Mouse (Mus musculus): ENCODE data around the gene Myo1g. TPM values are rescaled to one million over a fixed set of nuclear protein-coding genes. Genes with fewer than 3 reads are reported as not detected.

The Myo1g gene
- total and polyA plus RNA-seq, 2 experiments from 2014 or later: 0.62 to 1.5 TPM

DNA sequence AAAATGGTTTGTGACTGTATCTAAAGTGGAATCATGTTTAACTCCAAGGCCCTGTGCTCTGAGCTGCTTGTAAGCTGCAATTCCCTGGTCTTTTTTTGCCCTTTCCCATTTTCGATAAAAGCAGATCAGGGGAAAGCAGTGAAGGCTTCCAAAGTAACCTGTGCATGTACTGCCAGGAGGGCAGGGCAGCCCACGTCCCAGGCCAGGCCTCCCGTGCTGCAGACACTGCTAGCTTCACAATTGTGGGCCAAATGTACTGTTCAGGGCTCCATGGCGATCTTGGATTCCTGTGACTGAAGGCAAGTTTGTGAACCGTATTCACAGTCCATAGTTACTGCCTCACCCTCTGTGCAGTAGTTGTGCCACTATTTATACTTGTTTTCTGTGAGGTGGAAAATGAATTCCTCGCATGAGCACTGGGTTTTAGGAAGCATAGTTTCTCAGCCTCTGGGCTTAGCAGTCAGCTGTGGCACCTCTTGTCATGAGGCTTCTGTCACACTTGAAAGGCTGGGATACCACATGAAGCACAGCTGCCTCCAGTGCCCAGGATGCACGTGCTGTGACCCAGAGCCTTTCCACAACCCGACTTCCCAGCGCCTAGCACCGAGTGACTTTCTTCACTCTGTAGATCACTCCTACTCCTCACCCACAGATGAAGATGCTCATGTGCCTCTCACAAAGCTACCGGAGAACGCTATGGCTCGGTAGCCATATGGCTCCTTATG is 39.9 kb downstream of the Myo1g start:
- TF ChIP-seq CTCF (IDR thresholded peaks at IDR 0.05): no peak
- WGBS: 80% methylated on average over 13 of the region's 13 CpGs
- no peak for DNase-seq (ENCODE audit: low spot score)
- Histone ChIP-seq H3K4me2 (ENCODE audit: low read depth, low read length, poor library complexity, severe bottlenecking) (no peak overlapping the region), H3K9me3 (ENCODE audit: low read length) (no peaks in the 10 kb centered on the region), H3K4me1 (ENCODE audit: insufficient read depth, low read length) (no peaks in the 10 kb centered on the region), H3K4me3 (ENCODE audit: low read depth, low read length) (no peak overlapping the region), H3K9ac (replicated peaks; ENCODE audit: low read length, poor library complexity, severe bottlenecking) (no peak overlapping the region), H3K27ac (ENCODE audit: low read depth, low read length) (no peak overlapping the region), H3K27me3 (ENCODE audit: insufficient read depth, low read length) (no peaks in the 10 kb centered on the region), H3K36me3 (ENCODE audit: insufficient read depth, low read length) (no peaks in the 10 kb centered on the region)
- ATAC-seq (ENCODE audit: low FRiP score): no peak

DNA sequence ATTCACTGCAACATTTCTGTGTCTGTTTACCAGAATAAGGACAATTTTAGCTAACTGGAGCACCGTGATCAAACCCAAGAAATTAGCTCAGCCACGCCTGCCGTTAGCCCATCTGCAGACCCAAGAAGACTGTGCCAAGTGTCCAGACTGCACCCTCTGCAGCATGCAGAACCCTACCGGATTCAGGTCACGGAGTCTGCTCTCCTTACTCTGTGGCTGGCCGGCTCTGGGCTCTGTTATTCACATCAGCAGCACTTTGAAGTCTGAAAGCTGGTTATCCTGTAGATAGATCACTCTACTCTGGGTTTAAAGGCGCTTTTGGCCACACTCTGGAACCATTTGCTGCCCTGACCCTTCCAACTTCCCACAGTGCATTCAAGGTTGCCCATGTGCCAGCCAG is 40.6 kb downstream of the Myo1g start:
- H3K9ac ChIP-seq (replicated peaks; ENCODE audit: low read length, poor library complexity, severe bottlenecking): no peak overlapping the region
- no peaks in the 10 kb centered on the region for H3K4me1 ChIP-seq (ENCODE audit: insufficient read depth, low read length)
- H3K4me2 ChIP-seq (ENCODE audit: low read depth, low read length, poor library complexity, severe bottlenecking): no peak overlapping the region
- H3K27me3 ChIP-seq (ENCODE audit: insufficient read depth, low read length): no peaks in the 10 kb centered on the region
- H3K36me3 ChIP-seq (ENCODE audit: insufficient read depth, low read length): no peaks in the 10 kb centered on the region
- no peak for TF ChIP-seq CTCF (IDR thresholded peaks at IDR 0.05)
- no peak overlapping the region for H3K27ac ChIP-seq (ENCODE audit: low read depth, low read length)
- WGBS: 69% methylated on average over 7 of the region's 7 CpGs
- ATAC-seq (ENCODE audit: low FRiP score) (no peak), DNase-seq (ENCODE audit: low spot score) (peak; percentile 51)
- no peaks in the 10 kb centered on the region for H3K9me3 ChIP-seq (ENCODE audit: low read length)
- H3K4me3 ChIP-seq (ENCODE audit: low read depth, low read length): no peak overlapping the region

- DNase-seq (ENCODE audit: low spot score) (no peak), ATAC-seq (ENCODE audit: low FRiP score) (no peak)
- Histone ChIP-seq H3K27ac (ENCODE audit: low read depth, low read length) (no peak overlapping the region), H3K36me3 (ENCODE audit: insufficient read depth, low read length) (no peaks in the 10 kb centered on the region), H3K4me2 (ENCODE audit: low read depth, low read length, poor library complexity, severe bottlenecking) (no peak overlapping the region), H3K9me3 (ENCODE audit: low read length) (no peaks in the 10 kb centered on the region), H3K4me1 (ENCODE audit: insufficient read depth, low read length) (no peaks in the 10 kb centered on the region), H3K4me3 (ENCODE audit: low read depth, low read length) (no peak overlapping the region), H3K27me3 (ENCODE audit: insufficient read depth, low read length) (no peaks in the 10 kb centered on the region), H3K9ac (replicated peaks; ENCODE audit: low read length, poor library complexity, severe bottlenecking) (no peak overlapping the region)
- TF ChIP-seq CTCF (IDR thresholded peaks at IDR 0.05): no peak
- WGBS: 84% methylated on average over 2 of the region's 2 CpGs
Observed at GRCm38 (mm10) chr11:6479231-6479630, 41.5 kb downstream of the Myo1g start.

DNA sequence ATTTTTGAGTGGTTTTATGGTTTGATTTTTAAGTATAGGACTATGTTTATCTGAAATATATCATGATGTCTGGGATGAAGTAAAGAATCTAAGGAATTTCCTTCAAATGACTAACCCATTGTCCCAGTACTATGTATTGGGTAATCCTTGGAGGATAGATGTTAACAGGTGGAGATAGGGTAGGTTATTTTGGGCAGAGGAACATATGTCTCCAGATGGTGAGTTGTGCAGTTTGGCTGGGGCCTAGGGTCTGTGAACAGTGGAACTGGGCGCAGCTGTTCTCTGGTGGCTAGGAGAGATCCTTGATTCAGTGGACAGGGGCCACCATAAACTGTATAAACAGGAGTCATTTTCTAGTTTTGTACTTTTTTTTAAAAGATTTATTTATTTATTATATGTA is 43.4 kb downstream of the Myo1g start:
- H3K9ac ChIP-seq (replicated peaks; ENCODE audit: low read length, poor library complexity, severe bottlenecking): no peak overlapping the region
- no peak overlapping the region for H3K4me3 ChIP-seq (ENCODE audit: low read depth, low read length)
- H3K9me3 ChIP-seq (ENCODE audit: low read length): no peaks in the 10 kb centered on the region
- DNase-seq (ENCODE audit: low spot score) (no peak), ATAC-seq (ENCODE audit: low FRiP score) (no peak)
- no peak overlapping the region for H3K4me2 ChIP-seq (ENCODE audit: low read depth, low read length, poor library complexity, severe bottlenecking)
- TF ChIP-seq CTCF (IDR thresholded peaks at IDR 0.05): no peak
- H3K27me3 ChIP-seq (ENCODE audit: insufficient read depth, low read length): no peaks in the 10 kb centered on the region
- no peaks in the 10 kb centered on the region for H3K36me3 ChIP-seq (ENCODE audit: insufficient read depth, low read length)
- WGBS: 97% methylated on average over 1 of the region's 1 CpGs
- no peak overlapping the region for H3K27ac ChIP-seq (ENCODE audit: low read depth, low read length)
- peaks cover 4% of the 10 kb centered on the region; the same call in 1 of the 2 replicates for H3K4me1 ChIP-seq (ENCODE audit: insufficient read depth, low read length)

- no peak for TF ChIP-seq CTCF (IDR thresholded peaks at IDR 0.05)
- H3K36me3 ChIP-seq (ENCODE audit: insufficient read depth, low read length): no peaks in the 10 kb centered on the region
- no peak overlapping the region for H3K4me3 ChIP-seq (ENCODE audit: low read depth, low read length)
- ATAC-seq (ENCODE audit: low FRiP score) (no peak), DNase-seq (ENCODE audit: low spot score) (no peak)
- 73% methylated on average over 6 of the region's 6 CpGs for WGBS
- H3K27ac ChIP-seq (ENCODE audit: low read depth, low read length): no peak overlapping the region
- no peak overlapping the region for H3K4me2 ChIP-seq (ENCODE audit: low read depth, low read length, poor library complexity, severe bottlenecking)
- no peak overlapping the region for H3K9ac ChIP-seq (replicated peaks; ENCODE audit: low read length, poor library complexity, severe bottlenecking)
- H3K27me3 ChIP-seq (ENCODE audit: insufficient read depth, low read length): no peaks in the 10 kb centered on the region
- no peaks in the 10 kb centered on the region for H3K9me3 ChIP-seq (ENCODE audit: low read length)
- H3K4me1 ChIP-seq (ENCODE audit: insufficient read depth, low read length): peaks cover 4% of the 10 kb centered on the region; the same call in 1 of the 2 replicates
Observed at GRCm38 (mm10) chr11:6476876-6477275, 43.9 kb downstream of the Myo1g start.

- peaks cover 4% of the 10 kb centered on the region; the same call in 1 of the 2 replicates for H3K4me1 ChIP-seq (ENCODE audit: insufficient read depth, low read length)
- ATAC-seq (ENCODE audit: low FRiP score) (peak; percentile 95), DNase-seq (ENCODE audit: low spot score) (peak; percentile 91)
- no peaks in the 10 kb centered on the region for H3K27me3 ChIP-seq (ENCODE audit: insufficient read depth, low read length)
- H3K9me3 ChIP-seq (ENCODE audit: low read length): no peaks in the 10 kb centered on the region
- under 1% methylated on average over 30 of the region's 76 CpGs for WGBS
- TF ChIP-seq CTCF (IDR thresholded peaks at IDR 0.05): no peak; the same call in 1 of the 2 replicates
- H3K36me3 ChIP-seq (ENCODE audit: insufficient read depth, low read length): no peaks in the 10 kb centered on the region
- peak within 1 kb of the TSS; percentile 68 for H3K4me3 ChIP-seq (ENCODE audit: low read depth, low read length)
- peak within 1 kb of the TSS; percentile 84 for H3K4me2 ChIP-seq (ENCODE audit: low read depth, low read length, poor library complexity, severe bottlenecking)
- peak within 1 kb of the TSS; percentile 99 for H3K27ac ChIP-seq (ENCODE audit: low read depth, low read length)
- H3K9ac ChIP-seq (replicated peaks; ENCODE audit: low read length, poor library complexity, severe bottlenecking): peak within 1 kb of the TSS; percentile 92
Observed at GRCm38 (mm10) chr11:6475867-6476484, 44.8 kb downstream of the Myo1g start, which contains the start of gene Purb. Gene Purb (minus strand): TSS chr11:6475917.

Measured in midbrain, postnatal 0 days (tissue).